Mouse (Mus musculus) liver, postnatal 0 days (tissue): ENCODE results near the gene Ttc21a.

ENCODE experiments used
- CTCF ChIP-seq: sonication (generic); IDR thresholded peaks from 2 replicates; pipeline ENCODE4 v1.5.1; 2016; ENCODE audit warnings: antibody characterized with exemption, low read depth
- EP300 ChIP-seq: IDR thresholded peaks from 2 replicates; pipeline ENCODE4 v1.6.1; 2016; ENCODE audit warnings: antibody characterized with exemption, low read depth, mild to moderate bottlenecking

DNA sequence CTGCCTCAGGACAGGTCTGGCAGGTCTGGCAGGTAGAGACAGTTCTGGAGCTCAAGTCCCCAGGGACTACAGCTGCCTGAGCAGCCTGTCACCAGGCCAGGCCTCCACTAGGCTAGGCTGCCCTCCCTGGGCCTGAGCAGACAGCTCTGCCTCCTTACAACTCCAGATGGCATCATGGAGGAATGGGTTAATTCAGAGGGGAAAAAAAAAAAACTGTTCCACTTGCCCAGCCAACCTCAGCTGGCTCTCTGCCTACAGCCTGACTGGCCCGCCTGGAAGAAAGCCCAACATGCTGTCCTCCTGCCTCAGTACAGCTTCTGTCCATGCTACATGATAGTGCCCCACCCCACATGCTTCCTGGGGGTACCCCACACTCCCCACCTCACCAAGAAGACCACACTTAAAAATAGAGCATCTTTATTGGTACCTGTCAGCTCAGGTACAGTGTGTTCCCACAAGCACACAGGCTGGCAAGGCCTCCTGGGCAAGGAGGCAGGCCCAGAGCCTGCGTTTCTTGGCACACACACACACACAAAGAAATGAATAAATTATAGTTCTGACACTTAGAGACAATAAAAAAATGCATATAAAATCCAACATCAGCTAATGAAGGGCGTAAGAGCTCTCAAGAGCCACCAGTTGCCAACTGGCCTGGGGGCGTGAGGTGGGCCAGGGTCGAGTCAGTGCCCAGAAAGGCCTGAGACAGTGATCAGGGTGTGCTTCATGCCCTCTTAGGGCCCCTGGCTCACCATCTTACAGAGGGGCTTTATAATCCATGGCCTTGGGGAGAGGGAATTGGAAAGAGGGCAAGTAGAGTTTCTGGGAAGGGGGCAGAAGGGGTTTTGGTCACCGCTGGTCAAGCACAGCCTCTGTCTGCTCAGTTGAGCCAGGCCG is 33.6 kb downstream of the Ttc21a start:
- TF ChIP-seq CTCF = no peak
- no peak for TF ChIP-seq EP300
